Mouse (Mus musculus): ENCODE data around the gene Susd5.
"Not testable (repeated sequence)": the region's sequence is repeated elsewhere in the genome, so short reads cannot be mapped to it uniquely, and the experiment has no call there.

The Susd5 gene

DNA sequence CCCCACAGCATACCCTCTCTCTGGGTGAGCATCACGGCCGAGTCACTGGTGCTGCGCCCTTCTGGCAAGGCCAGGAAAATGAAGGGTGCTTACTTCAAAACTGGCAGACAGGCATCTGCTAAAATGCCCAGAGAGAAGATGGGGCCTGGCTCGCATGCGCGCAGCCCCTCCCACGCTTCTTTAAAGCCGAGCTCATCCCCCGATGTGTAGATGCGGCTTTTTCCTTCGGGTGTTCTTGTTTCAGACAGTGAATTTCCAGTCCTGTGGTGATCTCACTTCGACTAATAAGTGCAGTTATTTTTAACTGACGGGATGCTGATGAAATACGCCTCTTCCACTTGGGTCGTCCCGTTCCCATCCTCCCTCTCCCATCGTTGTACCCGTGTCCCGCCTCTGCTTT, 16.7 kb downstream of the Susd5 start:
- DNase-seq = no peak

DNA sequence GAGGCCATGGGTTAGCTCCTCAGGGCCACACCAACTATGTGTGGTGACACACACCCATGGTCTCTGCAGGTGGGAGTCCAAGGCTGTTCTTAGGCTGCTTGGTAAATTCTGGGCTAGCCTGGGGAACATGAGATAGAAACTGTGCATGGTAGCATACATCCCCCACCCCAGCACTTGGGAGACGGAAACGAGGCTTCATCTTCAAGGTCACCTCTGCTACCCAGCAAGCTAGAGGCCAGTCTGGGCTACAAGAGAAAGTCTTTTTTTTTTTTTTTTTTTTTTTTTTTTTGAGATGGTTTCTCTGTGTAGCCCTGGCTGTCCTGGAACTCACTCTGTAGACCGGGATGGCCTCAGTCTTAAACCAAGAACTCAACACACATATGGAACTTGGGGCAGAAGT, 29.5 kb downstream of the Susd5 start:
- no peak for DNase-seq

DNA sequence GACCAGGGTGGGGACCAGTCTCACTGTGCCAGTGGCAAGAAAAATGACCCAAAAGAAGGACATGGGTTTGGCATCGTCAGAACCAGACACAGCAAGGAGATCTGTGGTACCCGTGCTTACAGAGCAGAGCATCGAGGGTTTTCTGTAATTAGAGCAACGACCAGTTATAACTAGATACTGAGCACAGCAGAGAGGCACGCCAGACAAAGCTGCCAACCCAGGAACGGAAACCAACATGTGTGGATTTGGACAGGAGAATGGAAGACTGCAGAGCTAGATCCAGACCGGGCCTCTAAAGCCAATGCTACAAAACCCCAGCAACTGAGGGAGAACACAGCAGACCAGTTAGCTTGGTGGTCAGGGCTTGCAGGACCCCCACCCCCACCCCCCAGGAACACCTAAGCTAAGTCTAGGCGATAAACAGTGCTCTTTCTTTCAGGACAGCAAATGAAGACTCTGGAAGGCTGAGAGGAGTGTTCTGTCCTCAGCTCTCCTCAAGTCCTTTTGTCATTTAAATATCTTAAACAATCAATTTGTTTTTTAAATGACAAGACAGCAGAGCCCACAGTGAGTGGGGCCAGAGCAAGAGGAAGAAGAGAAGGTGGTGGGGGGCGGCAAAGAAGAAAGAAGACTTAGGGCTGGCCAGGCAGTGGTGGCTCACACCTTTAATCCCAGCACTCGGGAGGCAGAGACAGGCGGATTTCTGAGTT, 30.3 kb downstream of the Susd5 start:
- DNase-seq = peak; percentile 82

DNA sequence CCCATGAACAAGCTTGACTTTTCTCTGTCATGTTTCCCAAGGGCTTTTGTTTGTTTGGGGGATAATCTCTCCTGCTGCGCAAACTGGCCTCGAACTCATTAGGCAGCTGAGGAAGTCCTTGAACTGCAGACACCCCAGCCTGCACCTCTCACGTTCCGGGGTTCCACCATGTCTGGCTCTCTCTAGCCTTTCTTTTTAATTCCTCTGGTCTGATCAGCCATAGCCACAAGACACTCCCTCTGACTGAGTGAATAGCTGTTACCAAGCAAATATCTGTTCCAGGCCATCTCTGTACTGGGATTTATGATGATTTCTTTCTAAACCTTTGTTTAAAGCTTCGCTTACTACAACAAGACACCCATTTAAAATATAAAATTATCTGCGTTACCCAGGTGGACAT, 31.9 kb downstream of the Susd5 start:
- DNase-seq = not testable (repeated sequence)

DNA sequence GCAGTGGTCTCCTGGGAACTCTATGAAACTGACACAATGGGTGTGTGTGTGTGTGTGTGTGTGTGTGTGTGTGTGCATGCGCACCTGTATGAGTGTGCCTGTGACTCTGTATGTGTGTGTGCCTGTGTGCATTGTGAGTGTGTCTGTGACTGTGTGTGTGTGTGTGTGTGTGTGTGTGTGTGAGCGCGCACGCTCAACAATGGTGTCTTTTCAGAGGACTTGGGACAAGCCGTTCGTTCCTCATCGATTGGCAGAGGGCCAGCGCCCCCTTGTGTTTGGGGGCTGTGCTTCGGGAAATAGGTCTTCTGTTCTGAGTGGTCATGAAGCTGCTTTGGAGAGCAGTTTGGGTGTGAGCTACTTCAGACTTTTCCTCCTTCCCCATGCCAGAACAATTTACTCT, 35.2 kb downstream of the Susd5 start:
- not testable (repeated sequence) for DNase-seq

DNA sequence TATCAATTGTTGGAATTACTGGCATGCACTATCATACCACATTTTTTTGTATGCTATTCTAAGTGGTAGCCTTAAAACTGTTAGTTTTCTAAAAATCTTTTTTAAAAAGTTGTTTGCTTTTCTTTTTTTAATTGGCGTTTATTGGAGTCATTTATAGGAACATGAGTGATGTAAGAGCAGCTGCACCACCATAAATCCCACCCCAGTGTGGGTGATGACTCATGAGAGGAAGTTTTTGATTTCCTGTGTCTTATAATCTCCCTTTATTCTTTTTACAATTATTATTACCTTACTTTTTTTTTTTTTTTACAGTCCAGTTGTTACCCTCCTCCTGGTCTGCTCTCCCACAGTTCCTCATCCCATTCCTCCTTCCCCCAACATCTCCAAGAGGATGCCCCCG, 37.9 kb downstream of the Susd5 start:
- DNase-seq = no peak

DNA sequence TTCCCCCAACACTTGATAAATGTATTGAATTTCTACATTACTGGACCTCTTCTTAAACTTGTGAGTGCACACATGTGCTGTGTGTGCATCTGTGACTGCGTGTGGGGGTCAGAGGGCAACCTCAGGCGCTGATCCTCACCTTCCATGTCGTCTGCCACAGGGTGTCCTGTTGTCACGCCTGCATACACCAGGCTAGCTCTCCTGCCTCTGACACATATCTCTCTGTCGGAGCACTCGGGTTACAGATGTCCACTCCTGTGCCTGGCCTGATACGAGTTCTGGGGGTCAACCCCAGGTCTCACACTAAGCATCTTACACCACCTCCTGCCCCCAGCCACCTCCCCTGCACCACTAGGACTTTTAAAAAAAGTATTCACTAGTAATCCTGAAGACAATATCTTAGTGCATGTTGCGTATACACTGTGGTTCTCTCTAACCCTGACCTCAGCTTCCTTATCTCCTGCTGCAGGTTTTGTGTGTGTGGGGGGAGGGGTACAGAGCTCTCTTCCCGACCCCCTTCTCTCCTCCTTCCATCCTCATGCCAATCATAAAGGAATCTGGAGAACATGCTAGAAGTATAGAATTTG, 41.9 kb downstream of the Susd5 start:
- peak; percentile 64 for DNase-seq

DNA sequence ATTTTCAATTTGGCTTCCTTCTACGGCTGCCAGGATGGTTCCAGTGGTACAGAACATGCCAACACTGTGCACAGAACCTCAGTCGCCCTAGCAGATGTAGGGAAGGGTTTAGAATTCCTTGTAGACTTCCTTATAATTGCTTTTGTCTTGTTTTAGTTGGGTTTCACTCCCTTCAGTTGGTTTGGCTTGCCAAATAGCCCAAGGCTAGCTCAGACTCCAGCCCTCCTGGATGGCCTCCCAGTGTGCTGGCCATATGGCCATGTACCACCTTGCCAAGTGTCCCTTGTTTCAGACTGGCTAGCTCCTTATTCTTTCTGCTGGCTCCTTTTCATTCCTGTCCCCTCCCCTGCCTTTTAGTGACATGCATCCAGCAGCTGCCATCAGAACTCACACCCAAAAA, 53.3 kb downstream of the Susd5 start:
- peak; percentile 49 for DNase-seq

DNA sequence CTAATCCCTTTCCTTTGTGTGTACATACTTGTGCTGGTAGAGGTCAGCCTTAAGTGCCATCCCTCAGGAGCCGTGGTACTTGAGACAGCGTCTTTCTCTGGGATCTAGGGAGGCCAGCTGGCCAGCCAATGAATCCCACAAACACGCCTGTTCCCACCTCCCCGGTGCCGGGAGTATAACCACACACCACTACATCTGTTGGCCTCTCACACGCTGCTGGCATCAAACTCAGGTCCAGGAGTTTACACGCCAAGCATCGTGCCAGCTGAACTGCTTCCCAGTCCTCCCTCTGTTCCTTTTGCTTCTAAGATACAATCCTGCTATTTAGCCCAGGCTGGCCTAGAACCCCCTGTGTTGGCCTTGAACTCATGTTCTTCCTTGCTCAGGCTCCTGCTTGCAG, 54.2 kb downstream of the Susd5 start:
- peak; percentile 76 for DNase-seq

DNA sequence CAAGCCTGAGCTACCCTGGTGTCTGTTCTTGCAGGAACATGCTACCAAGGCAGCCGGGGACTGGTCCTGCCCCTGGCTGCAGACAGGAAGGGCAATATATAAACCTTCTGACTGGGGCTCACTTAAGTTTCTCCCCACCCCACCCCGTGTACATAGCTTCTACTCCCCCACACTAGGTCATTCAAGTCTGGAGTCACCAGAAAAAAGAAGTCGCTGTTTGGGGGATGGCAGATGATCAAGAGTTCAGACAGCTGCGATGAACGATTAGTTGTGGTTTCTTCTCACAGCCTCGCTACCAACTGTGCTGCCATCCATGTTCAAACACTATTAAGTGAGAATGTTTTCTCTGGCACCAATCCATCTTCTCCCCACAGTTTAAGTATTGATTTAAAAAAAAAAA, 55.3 kb downstream of the Susd5 start:
- DNase-seq = peak; percentile 66

DNA sequence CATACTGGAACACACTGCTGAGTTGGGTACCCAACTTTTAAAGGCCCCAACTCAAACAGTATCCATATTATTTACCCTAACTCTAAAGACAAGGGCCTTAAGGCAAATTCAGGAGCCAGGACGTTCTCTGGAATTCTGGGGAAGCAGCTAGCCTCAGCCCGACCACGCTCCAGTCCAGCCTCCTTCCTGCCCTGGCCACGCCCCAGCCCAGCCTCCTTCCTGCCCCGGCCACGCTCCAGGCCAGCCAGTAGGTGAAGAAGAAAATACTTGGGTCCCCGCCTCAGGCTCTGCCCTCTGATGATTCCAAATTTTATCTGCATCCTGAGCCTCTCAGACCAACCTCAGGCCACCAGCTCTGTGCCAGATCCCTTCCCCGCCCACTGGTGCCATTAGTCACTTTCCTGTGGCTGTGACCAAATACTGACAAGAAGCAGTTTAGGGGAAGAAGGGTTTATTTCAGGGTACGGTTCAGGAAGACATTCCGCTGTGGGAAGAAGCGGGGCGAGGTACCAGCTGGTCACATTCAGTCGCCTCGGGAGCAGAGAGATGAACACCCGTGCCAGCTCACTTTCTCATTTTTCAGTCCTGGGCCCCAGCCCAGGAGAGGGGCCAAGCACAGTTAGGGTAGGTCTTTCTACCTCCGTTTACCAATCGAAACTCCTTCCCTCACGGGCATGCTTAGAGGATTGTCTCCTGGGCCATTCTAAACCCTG, 57.1 kb downstream of the Susd5 start:
- DNase-seq = peak; percentile 69

DNA sequence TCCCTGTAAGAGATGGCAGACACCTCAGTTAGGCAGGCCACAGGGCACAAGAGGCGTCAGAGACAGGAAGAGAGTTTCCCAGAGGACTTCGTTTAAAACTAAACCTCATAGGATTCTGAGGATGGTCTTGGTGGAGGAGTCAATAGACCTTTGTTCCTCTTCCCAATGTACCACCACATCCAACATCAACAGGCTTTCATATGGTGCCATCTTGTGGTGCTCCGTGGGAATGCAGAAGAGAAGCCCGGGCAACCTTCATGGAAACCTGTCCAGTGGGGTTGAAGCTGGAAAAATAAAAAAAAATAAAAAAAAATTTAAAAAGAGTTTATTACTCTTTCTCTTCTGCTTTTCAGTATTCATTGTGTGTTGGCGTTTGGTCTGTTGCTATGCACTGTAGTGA, 59.7 kb downstream of the Susd5 start:
- DNase-seq = peak; percentile 75

DNA sequence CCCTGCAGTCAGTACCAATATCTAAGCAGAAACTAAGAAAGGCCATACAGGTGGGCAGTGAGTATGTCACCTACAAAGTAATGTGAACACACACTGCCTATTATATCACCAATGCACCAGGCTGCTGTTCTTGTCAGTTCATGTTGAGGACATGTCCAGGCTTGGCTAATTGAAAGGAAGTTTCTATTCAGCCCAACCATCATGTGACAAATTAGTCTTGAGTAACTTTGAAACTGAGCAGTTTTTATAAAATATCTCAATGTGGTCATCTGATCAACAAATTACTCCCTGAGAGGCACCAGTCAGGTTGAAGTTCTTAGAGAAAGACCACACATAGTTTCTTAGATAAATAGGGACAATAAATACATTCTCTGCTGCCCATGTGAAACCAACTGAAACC, 65.9 kb downstream of the Susd5 start:
- not testable (repeated sequence) for DNase-seq

DNA sequence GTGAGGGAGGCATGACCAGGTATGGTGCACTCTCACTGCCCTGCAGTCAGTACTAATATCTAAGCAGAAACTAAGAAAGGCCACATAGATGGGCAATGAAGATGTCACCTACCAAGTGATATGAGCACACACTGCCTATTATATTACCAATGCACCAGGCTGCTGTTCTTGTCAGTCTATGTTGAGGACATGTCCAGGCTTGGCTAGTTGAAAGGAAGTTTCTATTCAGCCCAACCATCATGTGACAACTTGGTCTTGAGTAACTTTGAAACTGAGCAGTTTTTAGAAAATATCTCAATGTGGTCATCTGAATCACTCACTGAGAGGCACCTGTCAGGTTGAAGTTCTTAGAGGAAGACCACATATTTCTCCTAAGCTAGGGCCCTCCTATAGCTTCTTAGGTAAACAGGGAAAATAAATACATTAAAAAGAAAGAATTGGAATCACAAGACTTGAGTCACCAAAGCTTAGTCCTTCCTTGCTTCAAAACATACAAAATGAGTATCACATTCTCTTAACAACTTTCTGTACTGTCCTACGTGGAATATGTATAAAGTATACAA, 72.4 kb downstream of the Susd5 start:
- peak; percentile 68 for DNase-seq

Data from heart, adult 11 months (tissue).